Mouse (Mus musculus) T-cell, adult 2 months (primary cell): ENCODE data around the gene Gfy.

ENCODE experiments used
- DNase-seq: peaks from one replicate; pipeline ENCODE4 v3.0.0; 2022; ENCODE audit warnings: low spot score

Gfy gene

DNA sequence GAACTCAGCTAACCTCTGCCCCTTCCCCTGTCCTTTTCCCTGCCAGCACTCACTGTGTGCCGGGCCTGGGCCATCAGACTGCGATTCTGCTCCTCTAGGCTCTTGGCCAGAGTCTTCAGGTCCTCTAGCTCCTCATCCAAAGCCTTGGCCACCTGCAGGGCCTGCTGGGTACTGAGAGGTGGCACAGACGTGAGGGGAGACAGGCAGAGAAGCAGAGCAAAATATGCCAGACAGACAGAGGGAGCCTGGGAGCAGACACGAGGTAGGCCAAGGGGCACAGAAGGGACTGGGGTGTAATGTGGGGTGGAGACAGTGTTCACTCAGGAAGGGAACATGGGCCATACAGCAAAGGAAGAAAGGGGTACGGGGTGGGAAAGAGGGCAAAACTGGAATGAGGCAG lies 14.0 kb upstream of the Gfy start:
- no peak for DNase-seq

DNA sequence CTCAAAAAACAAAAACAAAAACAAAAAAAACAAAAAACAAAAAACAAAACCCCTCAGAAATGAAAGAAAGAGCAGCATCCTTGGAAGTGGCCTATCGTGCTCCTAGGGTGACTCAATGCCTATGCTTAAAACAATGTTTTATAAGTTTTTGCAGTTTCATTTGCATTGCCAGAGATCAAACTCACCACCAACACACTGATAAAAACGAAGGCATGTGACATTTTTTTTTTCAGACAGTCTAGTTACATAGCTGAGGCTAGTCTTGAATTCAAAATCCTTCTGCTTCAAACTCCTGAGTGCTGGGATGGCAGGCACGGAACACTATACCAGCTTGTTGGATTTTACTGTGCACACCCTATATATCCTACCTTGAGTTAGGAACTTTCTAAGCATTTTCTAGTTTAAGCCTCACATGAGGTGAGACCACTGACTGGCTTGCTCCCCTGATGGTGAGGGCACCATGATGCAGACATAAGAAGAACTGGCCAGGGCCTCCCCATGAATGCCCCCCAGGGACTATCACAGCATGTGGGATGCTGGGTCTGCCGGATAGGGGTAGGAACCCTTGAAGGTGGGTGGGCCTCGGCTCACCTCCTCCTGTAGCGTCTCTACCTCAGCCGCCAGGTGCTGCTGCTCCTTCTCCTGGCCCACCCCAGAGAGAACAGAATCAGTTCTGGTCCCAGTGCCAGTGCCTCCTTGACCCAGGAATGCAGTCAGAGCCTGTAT lies 13.4 kb upstream of the Gfy start:
- no peak for DNase-seq

GRCm38 (mm10) chr7:45191803-45192363 lies 12.5 kb upstream of the Gfy start:
- no peak for DNase-seq

- DNase-seq = no peak
Measured at GRCm38 (mm10) chr7:45191161-45191560, 11.8 kb upstream of the Gfy start.

- no peak for DNase-seq
Measured at GRCm38 (mm10) chr7:45190186-45190585, 10.8 kb upstream of the Gfy start.

DNA sequence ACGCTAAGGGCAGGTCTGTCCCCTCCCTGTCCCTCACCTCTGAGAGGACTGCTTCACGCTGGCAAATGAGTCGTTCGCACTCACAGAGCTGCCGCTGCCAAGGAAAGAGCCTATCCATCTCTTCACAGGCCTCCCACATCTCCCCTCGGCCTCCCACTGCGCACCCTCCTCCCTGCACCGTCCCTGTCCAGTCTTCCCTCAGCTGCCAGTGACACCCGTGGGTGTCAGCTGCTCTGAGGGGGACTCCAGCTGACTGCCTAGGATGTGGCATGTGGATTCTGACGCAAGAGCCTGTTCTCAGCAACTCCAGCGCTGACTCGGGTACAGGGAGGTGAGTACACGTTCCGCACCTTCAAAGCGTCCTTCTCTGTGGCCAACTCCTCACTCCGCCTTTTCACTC lies 10.2 kb upstream of the Gfy start:
- DNase-seq = no peak

DNA sequence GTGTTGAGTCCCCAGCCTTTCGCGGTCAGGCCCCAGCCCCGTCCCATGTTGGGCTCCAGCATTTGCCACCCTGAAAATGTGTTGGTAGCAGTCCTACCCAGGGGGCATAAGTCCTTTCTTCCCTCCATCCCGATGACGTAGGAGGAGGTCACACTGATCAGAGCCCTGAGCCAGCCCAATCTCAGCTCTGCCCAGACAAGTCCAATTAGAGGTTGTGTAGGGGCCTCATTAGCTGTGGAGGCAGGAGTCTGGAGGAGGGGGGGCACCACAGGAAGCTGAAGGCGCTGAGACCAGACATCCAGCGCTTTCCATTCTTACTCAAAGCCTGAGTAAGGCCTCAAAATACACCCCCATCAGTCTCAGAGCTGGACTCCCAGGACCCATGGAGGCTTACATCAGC lies 6.6 kb upstream of the Gfy start:
- DNase-seq = no peak

GRCm38 (mm10) chr7:45183672-45184071 lies 4.3 kb upstream of the Gfy start:
- DNase-seq = no peak

DNA sequence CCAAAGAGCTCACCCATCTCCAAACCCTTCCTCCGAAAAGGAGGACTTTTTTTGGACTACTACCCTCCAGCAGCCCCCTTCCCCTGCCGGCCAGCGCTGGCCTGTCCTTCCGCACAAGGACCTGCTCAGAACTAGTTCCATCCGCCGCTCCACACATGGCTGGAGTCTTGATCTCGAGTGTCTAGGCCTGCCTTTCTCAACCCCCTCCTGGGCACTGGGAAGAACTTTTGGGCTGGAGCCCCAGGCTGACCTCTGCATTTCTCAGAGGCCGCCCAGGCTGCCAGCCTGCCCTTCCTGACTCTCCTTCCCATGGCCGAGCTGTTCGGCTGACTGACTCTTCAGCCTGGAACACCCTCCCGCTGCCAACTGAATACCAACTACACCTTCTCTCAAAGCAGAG lies 3.2 kb upstream of the Gfy start:
- no peak for DNase-seq

DNA sequence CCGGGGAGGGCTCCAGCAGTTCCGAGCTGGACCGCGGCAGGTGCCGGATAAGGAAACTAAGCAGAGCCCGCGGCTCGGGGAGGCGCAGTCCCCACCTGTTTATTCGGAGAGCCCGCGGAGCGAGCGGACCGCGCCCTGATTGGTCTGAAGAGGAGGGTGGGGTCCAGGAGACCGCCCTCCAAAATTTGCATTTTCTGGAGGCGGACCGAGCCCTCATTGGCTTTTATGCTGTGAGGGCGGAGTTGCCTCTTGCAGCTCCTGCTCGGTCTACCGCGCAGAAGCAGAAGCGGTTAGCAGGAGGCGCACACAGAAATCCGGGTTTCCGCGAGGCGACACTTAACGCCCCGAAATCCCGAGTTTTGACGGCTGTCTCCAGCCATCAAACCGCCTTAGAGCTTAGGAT lies 2.8 kb upstream of the Gfy start:
- DNase-seq = peak; percentile 84

DNA sequence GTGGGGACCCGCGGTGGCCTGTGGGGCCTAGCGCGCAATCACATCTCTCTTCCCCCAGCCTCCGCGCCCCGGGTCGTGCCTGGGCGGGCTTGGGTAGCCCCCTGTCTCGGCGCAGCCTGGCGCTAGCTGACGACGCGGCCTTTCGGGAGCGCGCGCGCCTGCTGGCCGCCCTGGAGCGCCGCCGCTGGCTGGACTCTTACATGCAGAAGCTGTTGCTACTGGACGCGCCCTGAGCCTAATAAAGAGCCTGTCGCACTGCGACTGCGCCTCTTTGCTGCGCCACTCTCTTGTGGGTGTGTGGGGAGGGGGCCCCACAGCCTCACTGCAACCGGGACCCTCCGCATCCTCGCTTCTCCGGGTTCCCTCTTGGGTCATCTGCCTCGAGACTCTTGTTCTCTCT lies 2.2 kb upstream of the Gfy start:
- no peak for DNase-seq

GRCm38 (mm10) chr7:45180896-45181477 lies 1.6 kb upstream of the Gfy start, which contains the start of gene Pth2:
TSS of gene Pth2 (plus strand) at chr7:45180995.
- DNase-seq = no peak

GRCm38 (mm10) chr7:45178550-45178949 lies 819 bp downstream of the Gfy start:
- no peak for DNase-seq

GRCm38 (mm10) chr7:45176356-45176755 lies 3.0 kb downstream of the Gfy start:
- no peak for DNase-seq

GRCm38 (mm10) chr7:45175929-45176328 lies 3.4 kb downstream of the Gfy start:
- no peak for DNase-seq

GRCm38 (mm10) chr7:45175398-45175797 lies 4.0 kb downstream of the Gfy start:
- no peak for DNase-seq

GRCm38 (mm10) chr7:45174567-45175280 lies 4.6 kb downstream of the Gfy start:
- DNase-seq = no peak

DNA sequence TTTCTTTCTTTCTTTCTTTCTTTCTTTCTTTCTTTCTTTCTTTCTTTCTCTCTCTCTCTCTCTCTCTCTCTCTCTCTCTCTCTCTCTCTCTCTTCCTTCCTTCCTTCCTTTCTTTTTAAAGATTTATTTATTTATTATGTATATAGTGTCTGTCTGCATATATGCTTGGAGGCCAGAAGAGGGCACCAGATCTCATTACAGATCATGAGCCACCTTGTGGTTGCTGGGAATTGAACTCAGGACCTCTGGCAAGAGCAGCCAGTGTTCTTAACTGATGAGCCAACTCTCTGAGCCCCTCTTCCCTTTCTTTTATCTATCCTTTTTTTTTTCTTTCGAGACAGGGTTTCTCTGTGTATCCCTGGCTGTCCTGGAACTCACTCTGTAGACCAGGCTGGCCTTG lies 5.6 kb downstream of the Gfy start:
- peak; percentile 36 for DNase-seq

- peak; percentile 37 for DNase-seq
Measured at GRCm38 (mm10) chr7:45172974-45173373, 6.4 kb downstream of the Gfy start.

DNA sequence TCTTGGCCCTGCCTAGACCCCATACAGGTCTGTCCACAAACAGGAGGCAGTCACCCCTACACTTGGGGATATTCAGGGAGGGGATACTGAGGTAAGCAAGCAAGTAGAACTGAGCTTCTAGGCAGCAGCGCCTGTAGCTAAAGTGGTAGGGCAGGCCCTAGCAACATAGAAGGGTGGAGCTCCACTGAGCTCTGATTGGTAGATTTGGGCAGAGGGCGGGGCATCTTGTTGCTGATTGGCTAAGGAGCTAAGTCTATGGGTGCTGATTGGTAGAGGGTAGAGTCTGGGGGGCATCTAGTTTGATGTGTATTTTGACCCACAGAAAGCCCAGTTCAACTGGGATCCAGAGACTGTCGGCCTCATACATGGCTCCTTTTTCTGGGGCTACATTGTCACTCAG lies 9.9 kb downstream of the Gfy start:
- DNase-seq = no peak

- DNase-seq = no peak
Measured at GRCm38 (mm10) chr7:45168656-45169055, 10.7 kb downstream of the Gfy start.

DNA sequence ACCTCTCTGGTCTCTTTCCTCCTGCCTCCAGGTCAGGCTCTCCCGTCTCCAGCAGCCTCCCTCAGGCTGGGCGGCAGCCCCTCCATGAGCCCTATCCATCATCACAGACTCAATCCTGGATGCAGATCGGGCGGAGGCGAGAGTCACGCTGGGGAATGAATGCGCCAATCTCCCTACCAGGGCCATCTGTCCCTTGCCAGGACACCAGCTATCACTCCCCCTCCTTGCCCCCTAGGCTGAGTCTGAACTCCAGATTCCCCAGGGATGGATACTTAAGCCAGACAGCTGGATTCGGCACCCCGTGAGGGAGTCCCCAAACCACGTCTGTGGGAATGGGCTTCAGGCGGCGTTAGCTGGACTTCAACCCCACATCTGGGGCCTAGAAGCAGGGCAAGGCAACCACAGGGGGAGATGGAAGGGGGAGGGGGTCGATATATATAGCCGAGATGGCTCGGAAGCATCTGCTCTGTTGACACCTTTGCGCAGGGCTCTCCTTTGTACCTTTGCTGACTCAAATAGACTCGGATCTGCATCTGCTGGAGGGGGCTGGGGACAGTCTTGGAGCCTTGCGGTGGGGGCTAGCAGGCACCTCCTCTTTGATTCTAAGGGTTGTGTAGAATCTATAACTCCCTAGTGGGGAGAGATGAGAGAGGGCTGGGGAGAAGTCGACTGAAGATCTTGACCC lies 11.5 kb downstream of the Gfy start:
- DNase-seq = no peak
